Mouse (Mus musculus): ENCODE measurements at regions not wholly inside any gene's neighbourhood (a gene's known extent, or its start where the extent isn't known, plus 50 kb on each side); places are given as distances from the start of the nearest gene placed in this dataset.

- H3K27me3 ChIP-seq (ENCODE audit: control insufficient read depth, insufficient read depth, low read length) = no peaks in the 10 kb centered on the region
- no peak overlapping the region for H3K27ac ChIP-seq (ENCODE audit: control insufficient read depth, insufficient read depth, low read depth, low read length)
- TF ChIP-seq CTCF (IDR thresholded peaks at IDR 0.05; ENCODE audit: control insufficient read depth, insufficient read depth, insufficient replicate concordance, low read depth, low read length) = no peak
- TF ChIP-seq POLR2A (IDR thresholded peaks at IDR 0.05; ENCODE audit: control insufficient read depth, low read depth, low read length) = no peak
- no peaks in the 10 kb centered on the region for H3K36me3 ChIP-seq (ENCODE audit: control insufficient read depth, insufficient read depth, low read length)
- H3K4me1 ChIP-seq (ENCODE audit: control insufficient read depth, insufficient read depth, low read length) = no peaks in the 10 kb centered on the region
- no peak overlapping the region for H3K4me3 ChIP-seq (ENCODE audit: control insufficient read depth, low read depth, low read length)
Observed at GRCm38 (mm10) chr2:170247702-170248445, 100.0 kb upstream of the Zfp217 start.

- no peaks in the 10 kb centered on the region for H3K36me3 ChIP-seq (ENCODE audit: control insufficient read depth, insufficient read depth, low read length)
- H3K27me3 ChIP-seq (ENCODE audit: control insufficient read depth, insufficient read depth, low read length) = no peaks in the 10 kb centered on the region
- no peaks in the 10 kb centered on the region for H3K4me1 ChIP-seq (ENCODE audit: control insufficient read depth, insufficient read depth, low read length)
- no peak overlapping the region for H3K4me3 ChIP-seq (ENCODE audit: control insufficient read depth, low read depth, low read length)
- no peak for TF ChIP-seq CTCF (IDR thresholded peaks at IDR 0.05; ENCODE audit: control insufficient read depth, insufficient read depth, insufficient replicate concordance, low read depth, low read length)
- TF ChIP-seq POLR2A (IDR thresholded peaks at IDR 0.05; ENCODE audit: control insufficient read depth, low read depth, low read length) = no peak
- H3K27ac ChIP-seq (ENCODE audit: control insufficient read depth, insufficient read depth, low read depth, low read length) = no peak overlapping the region
Observed at GRCm38 (mm10) chr2:170245637-170246341, 97.9 kb upstream of the Zfp217 start.

- Histone ChIP-seq H3K27ac (ENCODE audit: control insufficient read depth, insufficient read depth, low read depth, low read length) (no peak overlapping the region), H3K4me3 (ENCODE audit: control insufficient read depth, low read depth, low read length) (no peak overlapping the region)
Observed at GRCm38 (mm10) chr2:170244108-170244507, 96.2 kb upstream of the Zfp217 start.

GRCm38 (mm10) chr2:170237959-170238358 lies 90.1 kb upstream of the Zfp217 start:
- H3K27ac ChIP-seq (ENCODE audit: control insufficient read depth, insufficient read depth, low read depth, low read length) = no peak overlapping the region
- no peaks in the 10 kb centered on the region for H3K36me3 ChIP-seq (ENCODE audit: control insufficient read depth, insufficient read depth, low read length)
- TF ChIP-seq POLR2A (IDR thresholded peaks at IDR 0.05; ENCODE audit: control insufficient read depth, low read depth, low read length) = no peak
- peak; percentile 14; the same call in 1 of the 2 replicates for TF ChIP-seq CTCF (IDR thresholded peaks at IDR 0.05; ENCODE audit: control insufficient read depth, insufficient read depth, insufficient replicate concordance, low read depth, low read length)
- no peaks in the 10 kb centered on the region for H3K27me3 ChIP-seq (ENCODE audit: control insufficient read depth, insufficient read depth, low read length)
- H3K4me1 ChIP-seq (ENCODE audit: control insufficient read depth, insufficient read depth, low read length) = no peaks in the 10 kb centered on the region
- no peak overlapping the region for H3K4me3 ChIP-seq (ENCODE audit: control insufficient read depth, low read depth, low read length)

More at GRCm38 (mm10) chr2:170244108-170244507, 96.2 kb upstream of the Zfp217 start:
- Histone ChIP-seq H3K4me1 (ENCODE audit: control insufficient read depth, insufficient read depth, low read length) (no peaks in the 10 kb centered on the region), H3K36me3 (ENCODE audit: control insufficient read depth, insufficient read depth, low read length) (no peaks in the 10 kb centered on the region), H3K27me3 (ENCODE audit: control insufficient read depth, insufficient read depth, low read length) (no peaks in the 10 kb centered on the region)
- TF ChIP-seq POLR2A (IDR thresholded peaks at IDR 0.05; ENCODE audit: control insufficient read depth, low read depth, low read length) (no peak), CTCF (IDR thresholded peaks at IDR 0.05; ENCODE audit: control insufficient read depth, insufficient read depth, insufficient replicate concordance, low read depth, low read length) (no peak)

GRCm38 (mm10) chr2:170233426-170233825 lies 85.5 kb upstream of the Zfp217 start:
- Histone ChIP-seq H3K27ac (ENCODE audit: control insufficient read depth, insufficient read depth, low read depth, low read length) (no peak overlapping the region), H3K27me3 (ENCODE audit: control insufficient read depth, insufficient read depth, low read length) (no peaks in the 10 kb centered on the region), H3K36me3 (ENCODE audit: control insufficient read depth, insufficient read depth, low read length) (no peaks in the 10 kb centered on the region), H3K4me3 (ENCODE audit: control insufficient read depth, low read depth, low read length) (no peak overlapping the region), H3K4me1 (ENCODE audit: control insufficient read depth, insufficient read depth, low read length) (no peaks in the 10 kb centered on the region)
- TF ChIP-seq CTCF (IDR thresholded peaks at IDR 0.05; ENCODE audit: control insufficient read depth, insufficient read depth, insufficient replicate concordance, low read depth, low read length) (no peak), POLR2A (IDR thresholded peaks at IDR 0.05; ENCODE audit: control insufficient read depth, low read depth, low read length) (no peak)

GRCm38 (mm10) chr2:170229461-170230080 lies 81.7 kb upstream of the Zfp217 start:
- Histone ChIP-seq H3K27ac (ENCODE audit: control insufficient read depth, insufficient read depth, low read depth, low read length) (no peak overlapping the region), H3K4me3 (ENCODE audit: control insufficient read depth, low read depth, low read length) (no peak overlapping the region), H3K4me1 (ENCODE audit: control insufficient read depth, insufficient read depth, low read length) (no peaks in the 10 kb centered on the region), H3K36me3 (ENCODE audit: control insufficient read depth, insufficient read depth, low read length) (no peaks in the 10 kb centered on the region), H3K27me3 (ENCODE audit: control insufficient read depth, insufficient read depth, low read length) (no peaks in the 10 kb centered on the region)
- TF ChIP-seq CTCF (IDR thresholded peaks at IDR 0.05; ENCODE audit: control insufficient read depth, insufficient read depth, insufficient replicate concordance, low read depth, low read length) = no peak
- no peak for TF ChIP-seq POLR2A (IDR thresholded peaks at IDR 0.05; ENCODE audit: control insufficient read depth, low read depth, low read length)

Measured in testis, adult 2 months (tissue).